Mouse (Mus musculus): ENCODE measurements at regions not wholly inside any gene's neighbourhood (a gene's known extent, or its start where the extent isn't known, plus 50 kb on each side); places are given as distances from the start of the nearest gene placed in this dataset.
A peak's percentile ranks its signal among the peaks of the same experiment; 100 is the strongest.
"Not testable (repeated sequence)": the region's sequence is repeated elsewhere in the genome, so short reads cannot be mapped to it uniquely, and the experiment has no call there.

GRCm38 (mm10) chr10:85731163-85731562 lies 98.1 kb upstream of the Pwp1 start:
- intact Hi-C loops (cut with DNase I); DNase-seq: not testable (repeated sequence)

- intact Hi-C loops (cut with DNase I): not testable (repeated sequence)
- DNase-seq: peak; percentile 28
Measured at GRCm38 (mm10) chr10:85731796-85732388, 97.4 kb upstream of the Pwp1 start.

- DNase-seq: no peak
- intact Hi-C loops (cut with DNase I): no loop called here
Measured at GRCm38 (mm10) chr10:85737796-85738195, 91.5 kb upstream of the Pwp1 start.

GRCm38 (mm10) chr10:85739008-85739407 lies 90.3 kb upstream of the Pwp1 start:
- intact Hi-C loops (cut with DNase I): no loop called here
- no peak for DNase-seq

GRCm38 (mm10) chr10:85739565-85739964 lies 89.7 kb upstream of the Pwp1 start:
- intact Hi-C loops (cut with DNase I); DNase-seq: not testable (repeated sequence)

GRCm38 (mm10) chr10:85741972-85742371 lies 87.3 kb upstream of the Pwp1 start:
- DNase-seq: no peak
- intact Hi-C loops (cut with DNase I): no loop called here

GRCm38 (mm10) chr10:85745390-85745789 lies 83.9 kb upstream of the Pwp1 start:
- intact Hi-C loops (cut with DNase I): not testable (repeated sequence)
- peak; percentile 29 for DNase-seq

- intact Hi-C loops (cut with DNase I); DNase-seq: not testable (repeated sequence)
Measured at GRCm38 (mm10) chr10:85745818-85746217, 83.5 kb upstream of the Pwp1 start.

- DNase-seq; intact Hi-C loops (cut with DNase I): not testable (repeated sequence)
Measured at GRCm38 (mm10) chr10:85749549-85749948, 79.7 kb upstream of the Pwp1 start.

GRCm38 (mm10) chr10:85775035-85775434 lies 54.3 kb upstream of the Pwp1 start:
- DNase-seq: no peak
- intact Hi-C loops (cut with DNase I): no loop called here

Measured in left cerebral cortex, postnatal 4 days (tissue).